Mouse (Mus musculus) gonadal fat pad, adult 2 months (tissue): ENCODE measurements around the gene Gpank1. TPM values are rescaled to one million over a fixed set of nuclear protein-coding genes. Genes with fewer than 3 reads are reported as not detected.
"Not testable (repeated sequence)": the region's sequence is repeated elsewhere in the genome, so short reads cannot be mapped to it uniquely, and the experiment has no call there.

Experiments
- DNase-seq: peaks from one replicate; pipeline ENCODE4 v3.0.0-alpha.2; 2012; ENCODE audit warnings: low read depth
- polyA plus RNA-seq: library from polyadenylated mRNA; depleted of rRNA; stranded (reverse); fragments of >200 nt; gene quantifications from 2 replicates; pipeline ENCODE4 v1.2.3, GENCODE M21; 2012

Gene Gpank1
- polyA plus RNA-seq, 1 experiment: 10.1 TPM

GRCm38 (mm10) chr17:35100196-35100765, 21.0 kb upstream of the Gpank1 start:
- DNase-seq: no peak

- no peak for DNase-seq
These were observed 20.1 kb upstream of the Gpank1 start for GRCm38 (mm10) chr17:35101161-35101560.

GRCm38 (mm10) chr17:35102299-35102698, 19.0 kb upstream of the Gpank1 start:
- no peak for DNase-seq

- no peak for DNase-seq
These were observed 18.0 kb upstream of the Gpank1 start for GRCm38 (mm10) chr17:35103221-35103690.

- no peak for DNase-seq
These were observed 17.2 kb upstream of the Gpank1 start for GRCm38 (mm10) chr17:35104079-35104478.

- no peak for DNase-seq
These were observed 16.5 kb upstream of the Gpank1 start for GRCm38 (mm10) chr17:35104754-35105153.

GRCm38 (mm10) chr17:35105740-35106389, 15.4 kb upstream of the Gpank1 start:
- DNase-seq: no peak

GRCm38 (mm10) chr17:35106522-35106921, 14.7 kb upstream of the Gpank1 start:
- DNase-seq: no peak

- DNase-seq: no peak
These were observed 13.2 kb upstream of the Gpank1 start, which contains the start of gene Ly6g5c for GRCm38 (mm10) chr17:35108097-35108496. TSS of gene Ly6g5c (plus strand) at chr17:35108279.

GRCm38 (mm10) chr17:35111774-35112173, 9.5 kb upstream of the Gpank1 start:
- no peak for DNase-seq

- no peak for DNase-seq
These were observed 5.9 kb upstream of the Gpank1 start, which contains the start of gene Ly6g5b for GRCm38 (mm10) chr17:35115046-35116019. TSS of gene Ly6g5b (minus strand) at chr17:35115428.

GRCm38 (mm10) chr17:35120745-35121142, 511 bp upstream of the Gpank1 start:
- DNase-seq: no peak

- DNase-seq: no peak
These were observed 632 bp downstream of the Gpank1 start, which contains the start of gene Csnk2b for GRCm38 (mm10) chr17:35121871-35122303. TSS of gene Csnk2b (minus strand) at chr17:35122053.

- not testable (repeated sequence) for DNase-seq
These were observed 2.0 kb downstream of the Gpank1 start for GRCm38 (mm10) chr17:35123287-35123686.

GRCm38 (mm10) chr17:35124261-35124896, 3.1 kb downstream of the Gpank1 start:
- DNase-seq: not testable (repeated sequence)

GRCm38 (mm10) chr17:35125081-35125480, 3.8 kb downstream of the Gpank1 start:
- DNase-seq: no peak

GRCm38 (mm10) chr17:35125578-35125977, 4.3 kb downstream of the Gpank1 start:
- no peak for DNase-seq

GRCm38 (mm10) chr17:35126206-35126611, 5.0 kb downstream of the Gpank1 start, which contains the start of gene D17H6S53E:
TSS of gene D17H6S53E (plus strand) at chr17:35126373.
- DNase-seq: no peak

- DNase-seq: no peak
These were observed 5.8 kb downstream of the Gpank1 start for GRCm38 (mm10) chr17:35127017-35127416.

GRCm38 (mm10) chr17:35128996-35129395, 7.7 kb downstream of the Gpank1 start:
- no peak for DNase-seq

- DNase-seq: no peak
These were observed 9.8 kb downstream of the Gpank1 start for GRCm38 (mm10) chr17:35131038-35131437.
